10 mouse cellular contexts compared by ENCODE assay signal in the genomic region with DNA sequence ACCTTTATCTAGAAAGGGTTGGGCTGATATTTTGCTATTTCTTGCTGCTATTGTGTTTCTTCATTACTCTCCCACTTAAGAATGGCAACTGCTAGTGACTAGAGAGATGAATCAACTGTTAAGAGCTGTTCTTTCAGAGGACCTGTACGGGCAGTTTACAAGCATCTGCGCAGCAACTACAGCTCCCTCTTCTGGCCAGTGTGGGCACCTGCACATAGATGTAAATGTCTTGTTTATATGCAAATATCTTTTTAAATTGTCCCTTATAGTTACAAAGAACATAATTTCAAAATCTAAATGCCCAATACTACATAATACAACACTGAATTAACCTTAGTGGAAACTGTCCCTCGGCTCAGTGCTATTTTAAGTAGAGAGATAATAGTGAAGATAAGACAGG. TPM values are rescaled to one million over a fixed set of nuclear protein-coding genes. Genes with fewer than 3 reads are reported as not detected.
DNase-seq lines count a peak whose midpoint lies in the region; ATAC-seq and TF ChIP-seq lines count a peak whose summit lies in the region.
"Had no signal": no experiment of that assay in that cellular context is flagged by ENCODE, and none has a peak within 500 bp of the region (broad histone marks: within the 10 kb centered on the region; RNA-seq: fewer than 3 reads in every experiment).

No protein-coding gene starts in this region.

- no peaks in the 10 kb centered on the region for H3K9me3 ChIP-seq in forebrain, embryonic 15.5 days
- H3K9me3 ChIP-seq: megakaryocyte, embryonic 14.5 days had no signal

- no peak overlapping the region for H3K4me3 ChIP-seq in kidney, adult 2 months (ENCODE audit: insufficient read depth, low read depth, low read length)
- H3K4me3 ChIP-seq in forebrain, embryonic 15.5 days, result no peak overlapping the region
- H3K4me3 ChIP-seq: megakaryocyte, embryonic 14.5 days had no signal

- H3K4me2 ChIP-seq in forebrain, embryonic 15.5 days (replicated peaks), result no peak overlapping the region

- no peaks in the 10 kb centered on the region for H3K36me3 ChIP-seq in kidney, adult 2 months (ENCODE audit: control insufficient read depth, insufficient read depth, low read length)
- peaks cover 5% of the 10 kb centered on the region; the same call in 1 of the 2 replicates for H3K36me3 ChIP-seq in forebrain, embryonic 15.5 days

- no peak for TF ChIP-seq POLR2A in kidney, adult 2 months (IDR thresholded peaks at IDR 0.05; ENCODE audit: low read depth, low read length)

- TF ChIP-seq CTCF in kidney, adult 2 months (conservative IDR thresholded peaks at IDR 0.05; ENCODE audit: insufficient read depth, insufficient read length, low read depth, low read length), result peak; percentile 74

- DNase-seq in kidney, adult 2 months, result peak; percentile 37
- no peak for DNase-seq in kidney, postnatal 14 days
- DNase-seq in B cell, adult 2 months, result peak; percentile 70 to 71
- DNase-seq in MN1 (ENCODE audit: low spot score), result peak; percentile 41
- peak; percentile 11 for DNase-seq in fibroblast of lung, adult 2 months (ENCODE audit: low read depth)
- peak; percentile 61 for DNase-seq in retina, postnatal 1 day
- no peak for DNase-seq in frontal cortex, postnatal 10 days (ENCODE audit: low spot score in 2 of 2)

- ATAC-seq in forebrain, embryonic 15.5 days (replicated peaks), result no peak

- no peak overlapping the region for H3K9ac ChIP-seq in forebrain, embryonic 15.5 days (replicated peaks)

- no peak overlapping the region for H3K27ac ChIP-seq in kidney, adult 2 months (ENCODE audit: insufficient read depth, low read depth, low read length)
- H3K27ac ChIP-seq in forebrain, embryonic 15.5 days (replicated peaks), result no peak overlapping the region

- H3K4me1 ChIP-seq in kidney, adult 2 months (ENCODE audit: control insufficient read depth, insufficient read depth, low read length), result peaks cover 7% of the 10 kb centered on the region; the same call in 1 of the 2 replicates
- peaks cover 13% of the 10 kb centered on the region for H3K4me1 ChIP-seq in forebrain, embryonic 15.5 days

- no peaks in the 10 kb centered on the region for H3K27me3 ChIP-seq in kidney, adult 2 months (replicated peaks; ENCODE audit: control insufficient read depth, insufficient read depth, low read length)
- 0 out of 2 replicates have a peak, but pooled peaks cover 3% of the 10 kb centered on the region for H3K27me3 ChIP-seq in forebrain, embryonic 15.5 days
- H3K27me3 ChIP-seq: megakaryocyte, embryonic 14.5 days had no signal

- 7% methylated on average over 3 of the region's 3 CpGs for WGBS in kidney, adult 2 months
- 16% methylated on average over 3 of the region's 3 CpGs for WGBS in forebrain, embryonic 15.5 days

RNA-seq across cellular contexts. Expression of gene Mrpl16, which starts 2.0 kb away (rescaled TPM):
- polyA plus RNA-seq in kidney, adult 2 months (2012; rRNA removed), result 28.9 and 42.4 TPM in 2 replicates
- polyA plus RNA-seq in forebrain, embryonic 15.5 days (2015; fragmentation: Nextera tagmentation; extraction: Ambion mirVana), result 39.9 and 42.9 TPM in 2 replicates

RNA-seq across cellular contexts. Expression of gene Gif, which starts 20.8 kb away (rescaled TPM):
- polyA plus RNA-seq in kidney, adult 2 months (2012; rRNA removed), result not detected in 2 replicates
- not detected in 2 replicates for polyA plus RNA-seq in forebrain, embryonic 15.5 days (2015; fragmentation: Nextera tagmentation; extraction: Ambion mirVana)
- polyA plus RNA-seq: frontal cortex, adult 2 months had no signal

RNA-seq across cellular contexts. Expression of gene Stx3, which starts 51.0 kb away (rescaled TPM):
- 23.0 and 23.9 TPM in 2 replicates for polyA plus RNA-seq in kidney, adult 2 months (2012; rRNA removed)
- polyA plus RNA-seq in forebrain, embryonic 15.5 days (2015; fragmentation: Nextera tagmentation; extraction: Ambion mirVana), result 11.8 and 13.2 TPM in 2 replicates

Comparison
In these comparisons a context has a peak if more than half of its experiments do, and no peak if none do; other contexts are left out.
1. DNase-seq: peak in kidney, adult 2 months (single experiment), B cell, adult 2 months (2 of 2), MN1 (single experiment), fibroblast of lung, adult 2 months (single experiment) and retina, postnatal 1 day (single experiment); none in kidney, postnatal 14 days (single experiment) and frontal cortex, postnatal 10 days (0 of 2).